Mouse (Mus musculus) olfactory bulb, adult 2 months (tissue): ENCODE data around the gene Yif1a.

Source experiments
- CTCF ChIP-seq: fragments of 200-500 bp; IDR thresholded peaks from 2 replicates; pipeline ENCODE4 v1.5.1; 2012; ENCODE audit warnings: low read depth, mild to moderate bottlenecking, low read length, moderate library complexity; ENCODE audit not compliant: insufficient read depth
- POLR2A ChIP-seq: fragments of 200-500 bp; IDR thresholded peaks from 2 replicates; pipeline ENCODE4 v1.6.1; 2012; ENCODE audit warnings: mild to moderate bottlenecking, low read depth, low read length, moderate library complexity; ENCODE audit not compliant: insufficient read depth

DNA sequence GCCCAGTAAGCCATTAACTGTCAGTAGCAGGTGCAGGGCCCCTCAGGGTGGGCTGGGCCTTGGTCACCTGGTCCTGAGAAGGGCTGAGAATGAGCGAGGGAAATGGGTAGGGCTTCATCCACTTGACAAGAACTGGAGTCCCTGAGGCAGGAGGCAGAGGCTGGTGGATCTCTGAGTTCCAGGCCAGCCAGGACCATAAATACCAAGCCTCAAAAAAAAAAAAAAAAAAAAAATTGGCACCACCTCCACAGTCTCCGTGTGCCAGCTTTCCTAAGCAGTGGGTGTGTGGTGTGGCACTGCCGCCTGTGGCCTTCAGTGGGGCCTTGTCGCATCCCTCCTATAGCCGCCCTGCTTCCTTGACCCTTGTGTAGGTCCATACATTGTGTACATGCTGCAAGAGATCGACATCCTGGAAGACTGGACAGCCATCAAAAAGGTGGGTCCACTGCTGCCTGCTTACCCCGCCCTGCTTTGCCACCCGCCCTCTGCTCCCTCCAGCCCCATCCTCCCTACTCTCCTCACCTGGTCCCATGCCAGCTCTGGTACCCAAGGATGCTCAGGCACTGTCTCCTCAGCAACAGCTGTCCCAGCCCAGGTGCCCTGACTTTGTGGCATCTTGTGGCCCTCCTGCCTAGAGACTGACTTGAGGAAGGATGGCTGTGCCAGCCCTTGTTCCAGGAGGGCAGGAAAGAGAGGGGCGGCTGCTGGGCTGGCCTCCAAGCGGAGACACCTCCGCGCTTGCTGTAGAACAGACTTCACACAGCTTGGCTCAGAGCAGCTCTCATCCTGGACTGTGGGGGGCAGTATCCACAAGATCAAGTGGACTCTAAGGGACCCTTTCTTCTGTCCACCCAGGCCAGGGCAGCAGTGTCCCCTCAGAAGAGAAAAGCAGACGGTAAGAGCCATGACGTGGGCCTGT lies 39.9 kb upstream of the Yif1a start:
- no peak for TF ChIP-seq POLR2A
- TF ChIP-seq CTCF = no peak
